Mouse (Mus musculus): ENCODE results near the gene Sp4. TPM values are rescaled to one million over a fixed set of nuclear protein-coding genes. Genes with fewer than 3 reads are reported as not detected.

The Sp4 gene
- polyA plus RNA-seq, 1 experiment from 2014 or later: 16.7 TPM

Other genes starting within 250 kb of the Sp4 start
- gene Dnah11, start 102.4 kb downstream of the Sp4 start, polyA plus RNA-seq (2015; fragmentation: Nextera tagmentation; extraction: Ambion mirVana): 0.10 and 0.11 TPM in 2 replicates

All from neural tube, embryonic 13.5 days (tissue).